Mouse (Mus musculus) megakaryocyte, embryonic 14.5 days (primary cell): ENCODE results near the gene Utrn.

ENCODE experiments used
- FLI1 ChIP-seq: IDR thresholded peaks from 2 replicates; pipeline ENCODE4 v1.6.1; 2012; ENCODE audit warnings: low read length, inconsistent platforms, mixed read lengths
- GATA1 ChIP-seq: IDR thresholded peaks from 3 replicates; pipeline ENCODE4 v1.6.1; 2012; ENCODE audit warnings: mixed read lengths, low read length, inconsistent platforms, borderline replicate concordance

- no peak for TF ChIP-seq GATA1
- TF ChIP-seq FLI1: no peak
Measured at GRCm38 (mm10) chr10:12796510-12796840, 72.7 kb downstream of the Utrn start.
